9 mouse cellular contexts compared by ENCODE assay signal in the genomic region with DNA sequence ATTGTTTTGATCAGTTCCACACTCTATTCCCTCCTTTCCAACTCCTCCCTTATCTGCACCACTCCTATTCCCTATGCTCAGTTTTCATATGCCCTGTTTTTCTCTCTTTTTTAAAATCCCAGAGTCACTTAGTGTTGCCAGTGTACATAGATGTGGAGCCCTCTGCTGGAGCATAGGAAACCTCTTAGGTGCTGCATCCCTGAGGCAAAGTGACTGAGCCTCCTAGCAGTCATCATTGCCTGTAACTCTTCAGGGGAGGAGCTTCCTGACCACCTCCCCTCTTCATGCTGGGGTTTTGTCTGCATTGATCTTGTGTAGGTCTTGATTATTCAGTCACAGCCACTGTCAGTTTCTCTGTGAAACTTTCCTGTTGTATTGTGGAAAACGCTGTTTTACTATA. TPM values are rescaled to one million over a fixed set of nuclear protein-coding genes. Genes with fewer than 3 reads are reported as not detected.
DNase-seq lines count a peak whose midpoint lies in the region; ATAC-seq lines count a peak whose summit lies in the region.
"Had no signal": no experiment of that assay in that cellular context is flagged by ENCODE, and none has a peak within 500 bp of the region (broad histone marks: within the 10 kb centered on the region; RNA-seq: fewer than 3 reads in every experiment).

No protein-coding gene starts in this region.

- WGBS in hindbrain, embryonic 11.5 days, result 78% methylated on average over 1 of the region's 1 CpGs
- 83% methylated on average over 1 of the region's 1 CpGs for WGBS in hindbrain, embryonic 13.5 days

- H3K9ac ChIP-seq in hindbrain, embryonic 11.5 days (ENCODE audit: low read depth, low read length), result no peak overlapping the region
- H3K9ac ChIP-seq in hindbrain, embryonic 13.5 days, result no peak overlapping the region
- H3K9ac ChIP-seq: embryonic facial prominence, embryonic 15.5 days had no signal

- no peaks in the 10 kb centered on the region for H3K4me1 ChIP-seq in hindbrain, embryonic 11.5 days (replicated peaks; ENCODE audit: control insufficient read depth, insufficient read depth, low read length)
- no peaks in the 10 kb centered on the region for H3K4me1 ChIP-seq in hindbrain, embryonic 13.5 days (replicated peaks)
- H3K4me1 ChIP-seq: embryonic facial prominence, embryonic 15.5 days had no signal

- H3K27me3 ChIP-seq in hindbrain, embryonic 11.5 days (ENCODE audit: control insufficient read depth, insufficient read depth, low read length), result no peaks in the 10 kb centered on the region
- no peaks in the 10 kb centered on the region for H3K27me3 ChIP-seq in hindbrain, embryonic 13.5 days
- H3K27me3 ChIP-seq: embryonic facial prominence, embryonic 15.5 days had no signal

- no peaks in the 10 kb centered on the region for H3K36me3 ChIP-seq in hindbrain, embryonic 11.5 days (ENCODE audit: control insufficient read depth, insufficient read depth, low read length)
- H3K36me3 ChIP-seq in hindbrain, embryonic 13.5 days, result peaks cover 8% of the 10 kb centered on the region
- H3K36me3 ChIP-seq: embryonic facial prominence, embryonic 15.5 days had no signal

- peak; percentile 5 for DNase-seq in hindbrain, embryonic 11.5 days (ENCODE audit: low spot score)
- peak; percentile 76 for DNase-seq in CD4-positive, CD25-positive, alpha-beta regulatory T cell, adult 2 months (ENCODE audit: low read depth, low spot score)
- peak; percentile 35 to 59 for DNase-seq in adrenal gland, postnatal 36 days
- peak; percentile 7 for DNase-seq in forelimb bud, embryonic 11.5 days (ENCODE audit: low read depth, low spot score)
- peak; percentile 54 to 56 for DNase-seq in kidney, postnatal 36 days
- DNase-seq in skeletal muscle tissue, adult 2 months (ENCODE audit: low read depth, low spot score), result peak; percentile 18
- DNase-seq in c-Kit-positive CD71-positive TER-119-positive erythroid progenitor cells, embryonic 14.5 days (ENCODE audit: low spot score), result no peak

- no peak for ATAC-seq in hindbrain, embryonic 11.5 days (ENCODE audit: low FRiP score)
- no peak for ATAC-seq in hindbrain, embryonic 13.5 days (ENCODE audit: low FRiP score)

- H3K27ac ChIP-seq in hindbrain, embryonic 11.5 days (ENCODE audit: low read depth, low read length), result no peak overlapping the region
- H3K27ac ChIP-seq in hindbrain, embryonic 13.5 days, result no peak overlapping the region
- H3K27ac ChIP-seq: embryonic facial prominence, embryonic 15.5 days had no signal

- no peaks in the 10 kb centered on the region for H3K9me3 ChIP-seq in hindbrain, embryonic 11.5 days (ENCODE audit: control insufficient read depth, low read length)
- H3K9me3 ChIP-seq in hindbrain, embryonic 13.5 days, result no peaks in the 10 kb centered on the region
- H3K9me3 ChIP-seq: embryonic facial prominence, embryonic 15.5 days had no signal

- no peak overlapping the region for H3K4me3 ChIP-seq in hindbrain, embryonic 11.5 days (ENCODE audit: low read depth, low read length)
- no peak overlapping the region for H3K4me3 ChIP-seq in hindbrain, embryonic 13.5 days
- H3K4me3 ChIP-seq: embryonic facial prominence, embryonic 15.5 days had no signal

- H3K4me2 ChIP-seq in hindbrain, embryonic 11.5 days (replicated peaks; ENCODE audit: low read depth, low read length), result no peak overlapping the region
- H3K4me2 ChIP-seq in hindbrain, embryonic 13.5 days, result no peak overlapping the region
- H3K4me2 ChIP-seq: embryonic facial prominence, embryonic 15.5 days had no signal

RNA-seq across cellular contexts. Expression of a gene that starts 22.7 kb away (rescaled TPM):
- 1.9 and 4.7 TPM in 2 replicates for polyA plus RNA-seq in hindbrain, embryonic 11.5 days (2014; fragmentation: Nextera tagmentation; extraction: Ambion mirVana)
- 6.5 and 7.6 TPM in 2 replicates for polyA plus RNA-seq in hindbrain, embryonic 13.5 days (2015; fragmentation: Nextera tagmentation; extraction: Ambion mirVana)
- total RNA-seq in adrenal gland, postnatal 36 days (2021), result 10 to 100 TPM; 29.4 to 29.7 TPM
